Mouse (Mus musculus) hindbrain, postnatal 0 days (tissue): Measurements from ENCODE around the gene Ms4a4c. TPM values are rescaled to one million over a fixed set of nuclear protein-coding genes. Genes with fewer than 3 reads are reported as not detected.

ENCODE experiments used
- ATAC-seq: fragments of 200-750 bp; cut with Nextera tagmentation; 2 replicates; pipeline ENCODE4 v1.8.0; 2017; ENCODE audit warnings: mild to moderate bottlenecking, moderate TSS enrichment, moderate library complexity
- DNase-seq: peaks from one replicate; pipeline ENCODE4 v3.0.0-alpha.2; 2015; ENCODE audit warnings: low spot score
- H3K27ac ChIP-seq: fragments of 300-500 bp; sonication (generic); 2 replicates; pipeline ENCODE4 v1.5.1; 2014; ENCODE audit warnings: mild to moderate bottlenecking
- H3K27me3 ChIP-seq: fragments of 300-500 bp; sonication (generic); 2 replicates; pipeline ENCODE4 v1.6.1; 2014; ENCODE audit warnings: low read length, mixed read lengths; ENCODE audit not compliant: insufficient read depth
- H3K36me3 ChIP-seq: fragments of 300-500 bp; sonication (generic); 2 replicates; pipeline ENCODE4 v1.6.1; 2014; ENCODE audit warnings: low read length, mixed read lengths; ENCODE audit not compliant: insufficient read depth
- H3K4me1 ChIP-seq: fragments of 300-500 bp; sonication (generic); 2 replicates; pipeline ENCODE4 v1.6.1; 2014; ENCODE audit warnings: antibody characterized with exemption, low read length, mixed read lengths; ENCODE audit not compliant: insufficient read depth
- H3K4me2 ChIP-seq: fragments of 300-500 bp; sonication (generic); 2 replicates; pipeline ENCODE4 v1.6.1; 2014; ENCODE audit warnings: low read depth, mild to moderate bottlenecking, low read length, moderate library complexity, mixed read lengths
- H3K4me3 ChIP-seq: fragments of 300-500 bp; sonication (generic); 2 replicates; pipeline ENCODE4 v1.5.1; 2014; ENCODE audit warnings: low read length
- H3K9ac ChIP-seq: fragments of 300-500 bp; sonication (generic); replicated peaks from 2 replicates; pipeline ENCODE4 v1.6.1; 2014; ENCODE audit warnings: mild to moderate bottlenecking, low read length, moderate library complexity, mixed read lengths
- H3K9me3 ChIP-seq: fragments of 300-500 bp; sonication (generic); 2 replicates; pipeline ENCODE4 v1.6.1; 2016; ENCODE audit warnings: low read length, mixed read lengths
- CTCF ChIP-seq: IDR thresholded peaks from 2 replicates; pipeline ENCODE4 v1.5.1; 2016; ENCODE audit warnings: antibody characterized with exemption, control low read depth, low read depth
- WGBS: fragments of 180-500 bp; shearing (Covaris S2); extraction: QIAGEN DNeasy Blood & Tissue Kit; methylation state at CpG from one replicate; pipeline ENCODE4 v1.1.7; 2014; 5-methylcytosine and 5-hydroxymethylcytosine counted together
- polyA plus RNA-seq: library from polyadenylated mRNA; unstranded; fragments of >200 nt; fragmentation: Nextera tagmentation; extraction: Ambion mirVana; gene quantifications from 2 replicates; pipeline ENCODE4 v1.2.1, GENCODE M21; 2015
- total RNA-seq: library from RNA; depleted of rRNA; stranded (reverse); fragments of >200 nt; gene quantifications from 2 replicates; pipeline ENCODE4 v1.2.3, GENCODE M21; 2014

The Ms4a4c gene
- total and polyA plus RNA-seq, 2 experiments from 2014 or later: 0.23 TPM; not detected in 1

DNA sequence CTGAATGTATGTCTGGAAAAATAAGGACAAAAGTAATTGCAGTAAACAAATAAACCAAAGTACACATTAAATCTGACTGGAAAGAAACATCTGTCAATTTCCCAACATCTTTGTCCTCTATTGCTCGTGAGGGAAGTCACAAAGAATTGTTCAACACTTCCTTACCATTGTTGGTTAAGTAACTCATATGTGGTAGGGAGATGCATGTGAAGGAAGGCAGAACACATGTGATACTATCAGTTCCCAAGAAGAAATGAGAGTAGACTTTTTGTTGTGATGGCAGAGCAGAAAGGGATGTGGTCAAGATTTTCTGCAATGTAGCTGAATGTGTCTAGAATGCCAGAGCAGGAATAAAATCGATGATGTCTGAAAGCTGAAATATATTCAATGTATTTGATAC lies 28.2 kb upstream of the Ms4a4c start:
- 79% methylated on average over 2 of the region's 2 CpGs for WGBS
- no peak for DNase-seq
- H3K9me3 ChIP-seq: no peaks in the 10 kb centered on the region
- H3K9ac ChIP-seq: no peak overlapping the region
- H3K4me2 ChIP-seq: no peak overlapping the region
- ATAC-seq: no peak
- no peaks in the 10 kb centered on the region for H3K36me3 ChIP-seq
- no peaks in the 10 kb centered on the region for H3K27me3 ChIP-seq
- H3K4me1 ChIP-seq: no peaks in the 10 kb centered on the region
- no peak overlapping the region for H3K4me3 ChIP-seq
- no peak overlapping the region for H3K27ac ChIP-seq
- TF ChIP-seq CTCF: no peak

DNA sequence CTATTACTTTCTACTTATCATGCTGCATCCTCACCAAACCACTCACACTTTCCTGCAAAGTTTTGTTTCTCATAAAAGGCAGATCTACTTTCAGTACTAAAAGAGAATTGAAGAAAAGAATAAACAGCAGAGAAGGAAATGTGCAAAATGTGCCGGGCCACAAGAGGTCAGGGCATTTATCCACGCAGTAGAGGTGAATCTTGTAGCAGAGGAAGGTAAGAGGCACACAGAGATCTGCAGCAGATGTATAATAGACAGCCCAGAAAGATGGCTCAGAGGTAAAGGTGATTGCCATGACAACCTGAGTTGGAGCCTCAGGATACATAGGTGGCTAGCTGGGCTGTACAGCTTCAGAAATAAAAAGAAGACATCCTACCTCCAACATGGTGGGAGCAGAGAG lies 17.5 kb upstream of the Ms4a4c start:
- no peak for ATAC-seq
- no peaks in the 10 kb centered on the region for H3K27me3 ChIP-seq
- 74% methylated on average over 2 of the region's 2 CpGs for WGBS
- no peaks in the 10 kb centered on the region for H3K4me1 ChIP-seq
- DNase-seq: no peak
- no peak overlapping the region for H3K27ac ChIP-seq
- no peak overlapping the region for H3K4me2 ChIP-seq
- H3K36me3 ChIP-seq: no peaks in the 10 kb centered on the region
- H3K9me3 ChIP-seq: no peaks in the 10 kb centered on the region
- no peak for TF ChIP-seq CTCF
- H3K9ac ChIP-seq: no peak overlapping the region
- no peak overlapping the region for H3K4me3 ChIP-seq

DNA sequence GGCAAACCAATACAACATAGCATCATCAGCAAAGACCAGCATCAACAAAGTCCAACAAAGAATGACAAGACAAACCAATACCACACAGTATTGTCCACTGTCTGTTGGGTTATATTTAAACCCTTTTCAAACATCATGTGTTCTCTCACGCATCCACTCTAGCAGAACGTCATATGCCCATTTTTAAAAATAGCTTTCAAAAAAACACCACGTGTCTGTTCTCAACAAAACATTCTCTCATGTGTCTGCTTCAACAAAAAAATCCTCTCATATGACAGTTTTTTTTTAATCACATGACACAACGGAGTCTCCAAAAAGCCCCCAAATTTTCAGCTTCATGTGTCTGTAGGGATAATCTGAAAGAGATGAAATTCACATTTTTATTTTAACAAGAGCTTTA lies 16.9 kb upstream of the Ms4a4c start:
- Histone ChIP-seq H3K9me3 (no peaks in the 10 kb centered on the region), H3K4me3 (no peak overlapping the region), H3K4me2 (no peak overlapping the region), H3K36me3 (no peaks in the 10 kb centered on the region), H3K27ac (no peak overlapping the region), H3K9ac (no peak overlapping the region), H3K27me3 (no peaks in the 10 kb centered on the region), H3K4me1 (no peaks in the 10 kb centered on the region)
- no peak for TF ChIP-seq CTCF
- 85% methylated on average over 4 of the region's 4 CpGs for WGBS
- no peak for ATAC-seq
- DNase-seq: no peak

DNA sequence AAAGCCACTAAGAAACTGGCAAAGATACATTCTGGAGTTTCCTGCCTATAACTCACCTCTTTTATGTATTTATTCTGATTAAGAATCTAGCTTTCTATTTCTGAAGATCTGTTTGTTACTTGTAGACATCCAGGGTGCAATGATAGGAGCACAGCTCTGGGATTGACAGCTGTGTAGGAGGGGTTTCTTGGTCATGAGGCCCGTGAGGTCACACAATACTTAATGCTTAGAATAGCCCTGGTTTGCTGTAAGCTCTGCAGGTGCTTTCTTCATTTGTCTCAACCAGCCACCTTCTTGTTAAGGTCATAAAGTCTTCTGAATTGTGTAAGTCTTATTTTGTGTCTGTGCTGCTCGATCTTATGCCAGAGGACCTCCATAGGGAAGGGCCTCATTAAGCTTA lies 15.6 kb upstream of the Ms4a4c start:
- no peak overlapping the region for H3K9ac ChIP-seq
- TF ChIP-seq CTCF: no peak
- DNase-seq (no peak), ATAC-seq (no peak)
- no peaks in the 10 kb centered on the region for H3K27me3 ChIP-seq
- no peak overlapping the region for H3K27ac ChIP-seq
- H3K9me3 ChIP-seq: no peaks in the 10 kb centered on the region
- WGBS: 81% methylated on average over 2 of the region's 2 CpGs
- no peak overlapping the region for H3K4me3 ChIP-seq
- no peak overlapping the region for H3K4me2 ChIP-seq
- H3K36me3 ChIP-seq: no peaks in the 10 kb centered on the region
- H3K4me1 ChIP-seq: no peaks in the 10 kb centered on the region

DNA sequence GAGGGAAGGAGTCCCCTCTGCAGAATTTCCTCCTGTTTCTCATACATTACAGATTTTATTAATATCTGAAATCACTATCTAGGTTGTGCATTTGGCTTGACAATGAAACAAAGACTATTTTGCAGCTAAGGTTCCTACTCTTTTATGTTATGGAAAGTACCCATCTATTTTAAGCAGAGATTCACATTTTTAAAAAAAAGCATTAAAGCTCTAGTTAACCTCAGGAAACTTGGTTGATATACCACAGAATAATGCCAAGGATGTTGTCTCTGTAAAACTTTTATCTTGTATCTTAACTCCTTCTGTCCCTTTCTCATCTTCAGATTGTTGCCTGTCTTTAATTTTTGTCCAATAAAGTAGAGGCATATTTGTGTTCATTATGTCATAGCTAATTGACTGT lies 8.8 kb upstream of the Ms4a4c start:
- Histone ChIP-seq H3K4me1 (no peaks in the 10 kb centered on the region), H3K4me2 (no peak overlapping the region), H3K9me3 (no peaks in the 10 kb centered on the region), H3K9ac (no peak overlapping the region), H3K36me3 (no peaks in the 10 kb centered on the region), H3K27me3 (no peaks in the 10 kb centered on the region), H3K27ac (no peak overlapping the region), H3K4me3 (no peak overlapping the region)
- no peak for TF ChIP-seq CTCF
- DNase-seq (no peak), ATAC-seq (no peak)

DNA sequence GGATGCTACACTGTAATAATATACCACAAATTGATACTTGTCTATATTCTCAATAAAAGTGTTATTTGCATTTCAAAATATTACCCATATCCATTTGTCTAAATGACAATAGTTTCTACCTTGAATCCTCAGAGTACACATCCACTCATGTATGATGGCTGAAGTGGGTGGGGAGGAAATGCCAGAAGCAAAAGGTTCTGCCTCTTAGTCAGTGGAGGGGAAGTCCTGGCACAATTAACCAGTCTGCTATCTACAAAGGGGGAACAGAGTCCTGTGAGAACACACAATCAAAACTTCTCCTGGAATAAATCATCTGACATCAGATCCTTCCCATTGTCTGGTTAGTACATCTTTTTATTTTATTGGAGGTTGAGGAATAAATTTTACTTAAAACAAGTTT lies 2.9 kb downstream of the Ms4a4c start:
- Histone ChIP-seq H3K4me1 (no peaks in the 10 kb centered on the region), H3K36me3 (no peaks in the 10 kb centered on the region), H3K9me3 (no peaks in the 10 kb centered on the region), H3K27me3 (no peaks in the 10 kb centered on the region), H3K4me3 (no peak overlapping the region), H3K27ac (no peak overlapping the region), H3K4me2 (no peak overlapping the region), H3K9ac (no peak overlapping the region)
- DNase-seq (no peak), ATAC-seq (no peak)
- TF ChIP-seq CTCF: no peak

DNA sequence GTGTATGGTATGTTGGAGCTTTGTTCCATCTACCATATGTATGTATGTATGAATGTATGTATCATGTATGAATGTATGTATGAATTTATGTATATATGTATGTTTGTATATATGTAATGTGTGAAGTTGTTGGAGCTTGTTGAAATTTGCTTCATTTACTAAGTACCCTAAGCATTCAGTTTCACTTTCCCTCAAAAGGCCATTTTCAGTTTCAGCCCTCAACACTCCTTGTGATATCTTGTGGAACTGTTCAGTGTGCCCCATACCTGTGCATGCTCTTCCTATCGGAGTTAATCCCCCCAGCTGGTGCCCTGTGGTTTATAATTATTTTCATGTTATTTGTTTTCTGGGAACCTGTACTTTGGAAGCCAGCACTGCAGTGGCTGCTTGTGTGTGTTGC lies 4.0 kb downstream of the Ms4a4c start:
- WGBS: 84% methylated on average over 1 of the region's 1 CpGs
- Histone ChIP-seq H3K27me3 (no peaks in the 10 kb centered on the region), H3K4me2 (no peak overlapping the region), H3K9me3 (no peaks in the 10 kb centered on the region), H3K36me3 (no peaks in the 10 kb centered on the region), H3K27ac (no peak overlapping the region), H3K4me3 (no peak overlapping the region), H3K4me1 (no peaks in the 10 kb centered on the region), H3K9ac (no peak overlapping the region)
- no peak for ATAC-seq
- DNase-seq: no peak
- no peak for TF ChIP-seq CTCF
